Mouse (Mus musculus): ENCODE results near the gene Pigyl.

Pigyl gene

DNA sequence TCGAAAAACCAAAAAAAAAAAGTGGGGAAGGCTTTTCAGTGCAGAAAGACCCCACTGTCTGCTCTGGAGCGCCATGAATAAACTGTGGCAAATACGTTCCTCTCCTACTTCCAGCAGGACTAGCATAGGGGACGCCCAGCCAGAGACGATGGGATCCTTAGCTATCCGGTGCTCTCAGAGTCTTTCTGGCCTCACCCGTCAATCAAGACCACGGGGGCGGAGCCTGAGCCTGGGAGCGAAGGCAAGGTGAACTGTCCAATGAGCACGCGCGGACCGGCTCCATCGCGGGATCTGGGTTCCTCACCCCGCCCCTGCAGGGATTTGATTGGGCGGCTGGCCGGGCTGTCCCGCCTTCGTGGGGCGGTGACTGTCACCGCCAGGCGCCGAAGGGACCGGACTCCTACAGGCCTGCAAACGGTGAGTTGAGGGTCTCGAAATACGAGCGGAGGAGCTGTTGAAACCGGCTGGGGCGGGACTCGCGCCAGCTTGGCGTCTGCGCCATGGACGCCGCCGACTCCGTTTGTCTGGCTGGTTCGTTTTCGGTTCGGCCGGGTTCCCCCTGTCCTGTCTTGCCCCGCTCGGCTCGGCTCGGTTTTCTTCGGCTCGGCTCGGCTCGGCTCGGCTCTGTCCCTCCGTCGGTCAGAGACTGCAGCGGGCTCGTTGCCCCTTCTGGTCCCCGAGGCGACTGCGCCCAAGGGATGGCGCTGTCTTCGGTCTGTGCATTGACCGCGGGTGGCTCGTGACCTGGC, at the start of gene Pigyl:
Gene Pigyl (plus strand): TSS at position 350 of the 749 bp plus-strand sequence.
- DNase-seq (ENCODE audit: low read depth, low spot score), result peak; percentile 95

DNA sequence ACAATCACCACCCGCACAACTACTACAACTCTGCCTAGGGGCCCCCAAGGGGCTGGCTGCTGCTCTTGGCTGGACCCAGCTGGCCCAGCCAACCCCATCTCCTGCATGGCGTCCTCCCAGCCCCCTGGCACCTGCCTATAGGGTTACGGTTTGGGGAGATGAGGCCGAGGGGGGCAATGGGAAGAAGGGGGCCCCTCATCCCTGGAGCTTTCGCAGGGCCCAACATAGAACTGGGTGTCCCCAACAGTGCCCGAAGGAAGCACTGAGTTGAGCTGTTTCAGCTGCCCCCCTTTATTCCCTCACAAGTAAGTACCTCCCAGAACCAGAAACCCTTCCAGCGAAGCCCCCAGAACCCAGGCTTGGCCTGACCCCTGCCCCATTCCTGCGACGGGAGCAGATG, 48.5 kb upstream of the Pigyl start:
- DNase-seq (ENCODE audit: low read depth, low spot score), result no peak

DNA sequence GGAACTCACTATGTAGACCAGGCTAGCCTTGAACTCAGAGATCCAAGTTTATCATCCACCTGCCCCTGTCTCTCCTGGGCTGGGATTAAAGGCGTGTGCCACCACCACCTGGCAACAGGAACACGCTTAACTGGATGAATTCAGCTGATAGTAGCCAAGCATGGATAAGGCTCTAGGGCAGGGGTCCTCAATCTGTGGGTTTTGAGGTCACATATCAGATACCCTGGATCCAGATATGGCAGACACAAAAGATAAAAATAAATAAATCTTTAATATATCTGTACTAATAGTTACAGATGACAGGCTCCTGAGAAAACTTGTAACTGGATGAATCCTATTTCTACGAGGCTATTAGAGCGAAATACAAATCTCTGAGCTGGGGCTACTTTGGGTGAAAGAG, 41.0 kb upstream of the Pigyl start:
- no peak for DNase-seq (ENCODE audit: low read depth, low spot score)

DNA sequence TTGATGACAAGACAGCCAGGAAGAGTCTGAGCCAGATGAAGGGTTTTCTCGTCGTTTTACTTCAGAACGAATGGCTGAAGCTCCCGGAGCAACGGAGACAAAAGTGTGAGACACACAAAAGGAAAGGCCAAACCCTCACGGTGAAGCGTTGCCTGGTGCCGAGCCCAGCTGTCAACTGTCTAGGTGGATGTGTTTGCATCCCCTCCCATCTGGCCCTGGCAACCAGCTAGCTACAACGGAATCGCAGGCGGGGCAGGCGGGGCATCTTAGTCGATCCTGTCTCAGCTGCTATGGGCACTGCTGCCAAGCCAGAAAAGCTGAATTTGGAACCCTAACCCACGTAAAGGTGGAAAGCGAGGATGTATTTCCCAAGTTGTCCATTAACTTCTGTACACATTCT, 40.6 kb upstream of the Pigyl start:
- DNase-seq (ENCODE audit: low read depth, low spot score), result no peak

DNA sequence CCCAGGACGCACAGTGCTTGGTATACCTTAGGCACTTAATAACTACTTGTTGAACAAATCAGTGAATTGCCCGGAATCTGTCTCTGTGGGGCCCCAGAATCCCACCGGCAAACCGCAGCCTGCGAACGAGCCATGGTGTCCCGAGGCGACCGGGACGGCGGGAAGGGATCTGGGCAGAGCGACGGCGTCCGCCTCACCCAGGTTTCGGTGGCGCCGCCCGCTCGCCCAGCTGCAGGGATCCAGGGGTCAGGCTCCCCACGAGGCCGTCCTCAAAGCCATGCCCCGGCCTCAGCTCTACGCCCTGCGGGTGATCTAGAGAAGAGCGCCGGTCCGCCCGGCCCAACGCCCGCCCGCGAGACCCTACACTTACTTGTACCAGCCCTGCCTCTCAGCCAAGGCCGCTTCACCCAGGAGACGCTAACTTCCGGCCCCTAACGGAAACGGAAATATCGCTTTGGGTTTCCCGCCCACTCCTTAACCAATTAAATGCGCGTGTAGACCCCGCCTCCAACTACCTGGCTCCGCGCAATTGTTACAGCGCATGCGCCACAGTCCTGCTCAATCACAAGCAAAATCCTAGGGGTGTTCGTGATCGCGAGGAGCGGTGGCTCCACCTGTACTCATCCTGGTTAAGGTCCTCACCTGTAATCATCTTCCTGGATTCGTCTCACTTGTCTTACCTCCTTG, 39.8 kb upstream of the Pigyl start, which contains the start of gene Elof1:
Gene Elof1 (minus strand): TSS at position 433 of the 687 bp plus-strand sequence.
- peak; percentile 94 for DNase-seq (ENCODE audit: low read depth, low spot score)

DNA sequence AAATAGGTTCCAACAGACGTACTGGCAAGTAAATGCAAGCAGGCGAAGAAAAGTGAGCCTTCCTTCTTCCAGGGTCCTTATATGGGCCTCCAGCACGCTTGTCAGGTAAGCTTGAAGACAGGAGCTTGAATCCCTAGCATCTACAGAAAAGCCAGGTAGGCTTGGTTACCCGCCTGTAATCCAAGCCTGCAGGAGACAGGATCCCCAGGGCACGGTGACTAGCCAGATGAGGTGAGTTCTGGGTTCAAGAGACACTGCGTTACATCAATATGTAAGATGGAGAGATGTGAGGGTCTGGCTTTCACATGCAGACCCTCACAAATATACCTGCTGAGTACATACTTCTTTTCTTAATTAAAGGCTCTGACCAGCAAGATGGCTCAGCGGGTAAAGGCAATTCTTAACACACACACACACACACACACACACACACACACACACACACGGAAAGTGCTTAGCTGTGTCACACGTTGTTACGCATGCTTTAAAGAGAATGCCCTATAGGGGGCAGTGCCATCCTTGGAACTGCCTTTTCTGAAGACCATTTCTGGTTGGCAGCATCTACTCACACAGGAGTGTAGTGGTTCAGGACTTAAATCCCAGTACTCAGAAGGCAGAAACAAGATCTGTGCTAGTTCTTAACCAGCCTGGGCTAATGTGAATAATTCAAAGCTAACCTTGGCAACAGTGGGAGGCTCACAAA, 38.7 kb upstream of the Pigyl start:
- no peak for DNase-seq (ENCODE audit: low read depth, low spot score)

DNA sequence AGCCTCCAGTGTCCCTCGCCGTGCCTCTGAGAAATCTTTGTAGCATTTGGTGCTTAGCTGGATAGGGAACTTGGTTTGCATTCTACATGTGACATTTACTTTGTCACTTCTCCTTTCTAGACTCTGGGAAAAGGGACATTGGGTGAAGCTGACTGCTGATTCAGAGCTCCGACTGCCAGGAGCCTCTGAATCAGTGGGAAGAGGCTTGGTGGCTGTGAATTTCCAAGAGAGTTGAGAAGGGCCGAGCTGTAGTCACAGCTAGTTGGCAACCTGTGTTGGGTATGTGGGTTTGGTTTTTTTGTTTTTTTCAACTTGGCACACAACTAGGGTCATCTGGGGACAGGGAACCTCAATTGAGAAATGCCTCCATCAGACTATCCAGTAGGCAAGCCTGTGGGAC, 37.1 kb upstream of the Pigyl start:
- no peak for DNase-seq (ENCODE audit: low read depth, low spot score)

DNA sequence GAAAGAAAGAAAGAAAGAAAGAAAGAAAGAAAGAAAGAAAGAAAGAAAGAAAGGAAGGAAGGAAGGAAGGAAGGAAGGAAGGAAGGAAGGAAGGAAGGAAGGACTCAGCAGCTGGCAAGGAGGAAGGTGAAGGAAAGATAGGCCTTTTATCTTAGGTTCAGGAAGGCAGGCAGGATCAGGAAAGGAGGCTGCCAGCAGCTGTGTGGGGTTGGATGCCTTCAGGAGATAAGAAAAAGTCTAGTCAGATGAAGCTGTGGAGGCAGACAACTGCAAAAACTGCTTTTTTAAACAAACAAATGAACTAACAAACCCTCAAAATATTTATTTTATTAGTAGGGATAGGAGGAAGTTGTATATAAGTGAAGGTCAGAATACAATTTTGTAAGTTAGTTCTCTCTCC, 35.1 kb upstream of the Pigyl start:
- no peak for DNase-seq (ENCODE audit: low read depth, low spot score)

DNA sequence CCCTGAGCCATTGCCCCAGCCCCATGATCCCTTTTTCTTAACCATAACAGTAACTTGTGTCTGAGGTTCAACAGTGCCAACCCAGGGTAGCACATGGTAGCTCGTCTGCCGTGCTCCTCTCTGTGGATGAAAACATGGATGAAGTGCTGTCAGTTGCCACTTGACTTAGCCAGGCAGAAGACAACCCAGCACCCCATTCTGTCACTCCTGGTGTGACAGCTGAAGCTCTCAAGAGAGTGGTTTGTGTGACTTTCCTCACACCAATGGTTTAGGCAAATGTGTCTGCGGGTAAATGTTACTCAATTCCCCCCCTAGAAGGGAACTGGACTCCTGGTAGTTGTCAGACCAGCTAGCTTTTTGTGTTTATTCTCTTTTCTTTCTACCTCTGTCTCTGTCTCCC, 34.6 kb upstream of the Pigyl start:
- no peak for DNase-seq (ENCODE audit: low read depth, low spot score)

DNA sequence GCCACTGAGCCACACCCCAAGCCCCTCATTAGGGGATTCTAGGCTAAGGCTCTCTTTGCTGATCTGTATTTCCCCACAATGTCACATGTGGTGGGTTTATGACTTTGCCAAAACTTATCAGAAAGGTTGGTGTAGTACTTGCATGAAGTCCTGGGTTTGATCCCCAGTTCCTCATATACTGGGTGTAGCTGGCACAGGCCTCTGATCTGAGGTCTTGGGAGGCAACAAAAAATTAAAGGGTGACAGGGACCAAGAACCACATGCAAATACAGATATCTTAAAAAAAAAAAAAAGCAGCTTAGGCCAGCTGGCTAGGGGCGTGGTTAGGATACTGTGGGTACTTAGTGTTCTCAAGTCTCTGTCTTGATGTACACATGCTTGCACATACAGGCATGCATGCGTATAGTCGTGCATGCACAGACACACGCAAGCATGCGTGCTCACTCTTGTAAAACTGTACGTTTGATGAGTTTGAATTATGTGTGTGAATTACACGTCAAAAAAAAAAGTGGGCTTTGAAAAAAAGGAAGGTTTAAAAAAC, 33.5 kb upstream of the Pigyl start:
- no peak for DNase-seq (ENCODE audit: low read depth, low spot score)

DNA sequence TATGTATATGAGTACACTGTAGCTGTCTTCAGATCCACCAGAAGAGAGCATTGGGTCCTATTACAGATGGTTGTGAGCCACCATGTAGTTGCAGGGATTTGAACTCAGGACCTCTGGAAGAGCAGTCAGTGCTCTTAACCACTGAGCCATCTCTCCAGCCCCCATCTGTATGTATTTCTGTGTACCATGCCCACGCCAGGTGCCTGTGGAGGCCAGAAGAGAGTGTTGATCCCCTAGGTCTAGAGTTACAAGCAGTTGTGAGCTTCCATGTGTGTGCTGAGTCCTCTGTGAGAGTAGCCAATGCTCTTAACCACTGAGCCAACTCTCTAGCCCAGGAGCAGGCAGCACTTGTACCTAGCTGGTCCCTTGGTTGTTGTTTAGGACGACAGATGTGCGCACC, 32.5 kb upstream of the Pigyl start:
- DNase-seq (ENCODE audit: low read depth, low spot score), result no peak

DNA sequence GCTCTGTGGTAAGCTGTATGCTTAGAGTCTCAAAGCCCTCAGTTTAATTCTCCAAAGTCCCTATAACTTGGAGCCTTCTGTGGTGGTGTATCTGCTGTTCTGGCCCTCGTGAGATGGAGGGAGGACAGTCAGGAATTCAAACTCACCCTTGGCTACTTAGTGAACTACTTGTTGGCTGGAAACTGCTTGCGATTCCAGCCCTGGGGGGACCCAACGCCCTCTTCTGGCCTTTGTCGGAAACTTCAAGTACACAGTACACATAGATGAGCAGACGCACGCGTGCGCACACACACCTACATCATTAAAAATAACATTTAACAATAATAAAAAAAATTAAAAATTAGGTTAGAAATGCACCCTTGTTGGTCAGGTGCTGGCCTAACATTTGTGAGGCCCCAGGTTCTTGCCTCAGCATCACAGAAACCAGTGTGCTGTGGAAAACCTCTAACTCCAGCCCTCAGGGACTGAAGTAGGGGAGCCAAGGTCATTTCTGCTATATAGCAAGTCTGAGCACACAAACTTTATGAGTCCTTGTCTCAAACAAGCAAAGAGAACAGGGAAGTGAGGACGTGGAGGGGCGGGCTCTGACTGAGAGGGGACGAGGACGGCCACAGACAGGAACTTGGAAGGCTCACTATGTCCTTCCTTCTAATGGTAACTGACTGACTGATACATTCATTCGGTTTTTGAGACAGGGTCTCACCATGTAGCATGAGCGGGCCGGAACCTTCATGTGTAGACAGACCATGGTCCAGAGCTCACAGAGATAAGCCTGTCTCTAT, 31.2 kb upstream of the Pigyl start:
- DNase-seq (ENCODE audit: low read depth, low spot score), result no peak

DNA sequence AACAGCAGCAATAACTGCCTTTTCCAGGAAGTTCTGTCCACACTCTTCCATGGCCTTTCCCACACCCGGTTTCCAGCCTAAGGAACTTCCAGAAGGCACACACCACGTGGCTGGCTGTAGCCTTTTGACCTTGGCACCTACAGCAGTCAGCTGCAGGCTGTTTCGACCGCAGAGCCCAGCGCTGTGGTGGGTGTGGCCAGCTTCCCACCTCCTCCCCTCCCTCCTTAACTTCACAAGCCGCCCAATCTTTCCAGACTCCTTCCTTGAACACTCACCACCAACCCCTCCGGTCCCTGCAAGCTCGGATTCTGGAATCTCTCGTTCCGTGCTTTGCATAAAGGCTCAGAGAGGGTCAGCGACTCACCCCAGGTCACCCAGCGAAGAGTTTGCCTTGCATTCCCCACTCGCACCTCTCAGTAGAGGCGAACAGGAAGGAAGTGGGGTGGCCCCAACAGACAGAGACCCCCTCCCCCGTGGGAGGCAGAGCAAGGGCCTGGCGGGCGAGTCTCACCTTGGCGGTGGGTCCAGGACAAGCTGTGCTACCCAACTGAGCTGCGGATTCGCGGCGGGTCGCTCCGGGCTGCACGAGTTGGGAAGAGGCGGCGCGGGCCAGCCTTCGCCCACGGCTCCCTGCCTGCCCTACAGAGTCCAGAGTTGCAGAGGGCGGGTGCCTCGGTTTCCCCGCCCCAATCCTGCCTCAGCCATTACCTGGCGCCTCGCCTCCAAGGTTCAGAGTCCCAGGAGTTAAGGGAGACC, 25.2 kb upstream of the Pigyl start:
- no peak for DNase-seq (ENCODE audit: low read depth, low spot score)

DNA sequence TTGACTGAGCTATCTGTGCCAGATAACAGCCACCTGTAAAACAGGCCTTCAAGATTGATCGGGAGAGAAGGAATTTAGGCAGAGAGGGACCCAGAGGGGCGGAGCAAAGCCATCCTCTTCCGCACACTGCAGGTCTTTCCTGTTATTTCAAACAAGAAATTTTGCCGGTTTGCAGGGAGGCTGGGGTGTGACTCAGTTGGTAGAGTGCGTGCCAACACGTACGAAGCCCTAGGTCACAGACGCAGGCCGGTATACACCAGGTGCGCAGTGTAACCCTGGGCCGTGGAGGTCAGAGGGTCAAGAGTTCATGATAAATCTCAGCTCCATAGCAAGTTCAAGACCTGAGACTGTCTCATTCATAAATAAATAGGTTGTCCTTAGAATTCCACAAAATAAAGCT, 24.4 kb upstream of the Pigyl start:
- DNase-seq (ENCODE audit: low read depth, low spot score), result no peak

DNA sequence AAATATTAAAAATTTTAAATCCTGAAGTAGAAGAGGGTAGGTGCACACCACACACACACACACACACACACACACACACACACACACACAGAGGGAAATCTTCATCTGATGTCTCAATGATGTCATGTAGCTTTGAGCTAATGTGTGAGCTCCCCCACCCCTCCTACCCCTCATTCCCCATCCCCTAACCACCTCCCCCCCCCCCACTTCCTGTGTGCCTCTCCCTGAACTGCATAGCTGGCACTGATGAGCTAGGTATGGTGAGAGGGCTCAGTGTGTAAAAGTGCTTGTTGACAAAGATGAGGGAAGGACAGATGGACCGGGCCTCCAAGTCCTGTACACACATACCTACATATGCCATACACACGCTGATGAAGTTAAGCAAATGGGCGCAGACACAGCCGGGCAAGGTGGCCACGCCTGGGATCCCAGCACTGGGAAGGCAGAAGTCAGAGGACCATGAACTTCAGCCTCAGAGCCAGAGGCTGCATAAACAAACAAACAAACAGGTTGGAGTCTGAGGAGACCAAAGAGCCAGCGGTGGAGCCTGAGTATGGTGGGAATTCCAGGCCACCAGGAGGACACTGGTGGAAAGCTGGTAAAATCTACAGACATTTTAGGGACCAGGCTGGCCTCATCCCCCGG, 22.3 kb upstream of the Pigyl start:
- DNase-seq (ENCODE audit: low read depth, low spot score), result no peak

DNA sequence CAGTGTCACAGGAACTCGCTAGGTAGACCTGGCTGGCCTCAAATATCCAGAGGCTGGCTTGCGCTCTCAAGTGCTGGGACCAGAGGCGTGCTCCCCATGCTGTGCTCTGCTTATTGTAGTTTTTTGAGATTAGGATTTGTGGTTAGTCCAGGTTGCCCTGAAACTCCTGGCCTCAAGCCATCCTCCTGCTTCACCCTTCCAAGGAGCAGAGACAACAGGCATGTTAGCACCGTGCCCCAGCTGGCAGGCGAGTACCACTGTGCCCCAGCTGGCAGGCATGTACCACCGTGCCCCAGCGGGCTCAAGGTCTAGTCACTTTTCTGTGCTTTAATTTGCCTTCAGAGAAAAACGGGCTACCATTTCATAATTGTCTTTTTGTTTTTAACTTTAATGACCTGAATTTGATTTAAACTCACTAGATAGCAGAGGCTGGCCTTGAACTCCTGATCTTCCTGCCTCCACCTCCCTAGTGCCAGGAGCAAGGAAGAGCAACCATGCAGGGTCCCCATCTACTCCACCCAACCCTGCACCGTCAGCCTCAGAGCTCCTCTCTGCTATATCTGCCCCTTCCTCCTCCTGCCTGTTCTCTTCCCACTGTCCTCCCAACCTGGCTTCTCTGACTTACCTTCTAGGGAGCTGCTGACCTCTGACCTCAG, 21.5 kb upstream of the Pigyl start:
- DNase-seq (ENCODE audit: low read depth, low spot score), result no peak

DNA sequence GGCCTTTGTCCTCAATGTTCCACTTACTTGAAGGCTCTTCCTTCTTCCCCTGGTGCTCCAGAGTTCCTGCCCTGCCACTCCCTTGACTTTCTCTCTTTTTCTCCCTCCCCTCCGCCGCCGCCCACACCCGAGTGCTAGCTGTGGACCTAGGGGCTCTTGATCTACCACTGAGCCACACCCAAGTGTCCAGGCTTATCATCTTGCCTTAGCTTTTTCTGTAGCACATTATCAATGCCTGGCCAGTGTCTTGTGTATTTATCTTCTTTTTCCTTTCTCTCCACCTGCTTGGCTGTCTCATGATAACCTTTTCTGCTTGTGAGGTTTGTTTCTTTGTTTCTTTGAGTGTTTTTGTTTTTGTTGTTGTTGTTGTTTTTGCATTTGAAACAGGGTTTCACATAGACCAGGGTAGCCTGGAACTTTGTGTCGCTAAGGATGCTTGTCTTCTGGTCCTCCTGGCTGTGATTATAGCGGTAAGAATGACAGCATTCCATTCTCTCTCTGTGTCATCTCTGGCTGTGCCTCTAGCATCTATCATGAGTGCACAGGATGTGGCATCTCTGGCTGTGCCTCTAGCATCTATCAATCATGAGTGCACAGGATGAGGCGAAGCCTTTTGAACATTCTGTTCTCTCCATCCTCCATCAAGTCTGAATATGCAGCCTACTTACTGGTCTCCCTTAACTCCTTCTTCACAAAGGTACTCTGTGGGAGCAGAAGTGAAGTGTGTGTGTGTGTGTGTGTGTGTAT, 20.8 kb upstream of the Pigyl start, which contains the start of gene Acp5:
Gene Acp5 (minus strand): TSS at position 68 of the 747 bp plus-strand sequence.
- no peak for DNase-seq (ENCODE audit: low read depth, low spot score)

DNA sequence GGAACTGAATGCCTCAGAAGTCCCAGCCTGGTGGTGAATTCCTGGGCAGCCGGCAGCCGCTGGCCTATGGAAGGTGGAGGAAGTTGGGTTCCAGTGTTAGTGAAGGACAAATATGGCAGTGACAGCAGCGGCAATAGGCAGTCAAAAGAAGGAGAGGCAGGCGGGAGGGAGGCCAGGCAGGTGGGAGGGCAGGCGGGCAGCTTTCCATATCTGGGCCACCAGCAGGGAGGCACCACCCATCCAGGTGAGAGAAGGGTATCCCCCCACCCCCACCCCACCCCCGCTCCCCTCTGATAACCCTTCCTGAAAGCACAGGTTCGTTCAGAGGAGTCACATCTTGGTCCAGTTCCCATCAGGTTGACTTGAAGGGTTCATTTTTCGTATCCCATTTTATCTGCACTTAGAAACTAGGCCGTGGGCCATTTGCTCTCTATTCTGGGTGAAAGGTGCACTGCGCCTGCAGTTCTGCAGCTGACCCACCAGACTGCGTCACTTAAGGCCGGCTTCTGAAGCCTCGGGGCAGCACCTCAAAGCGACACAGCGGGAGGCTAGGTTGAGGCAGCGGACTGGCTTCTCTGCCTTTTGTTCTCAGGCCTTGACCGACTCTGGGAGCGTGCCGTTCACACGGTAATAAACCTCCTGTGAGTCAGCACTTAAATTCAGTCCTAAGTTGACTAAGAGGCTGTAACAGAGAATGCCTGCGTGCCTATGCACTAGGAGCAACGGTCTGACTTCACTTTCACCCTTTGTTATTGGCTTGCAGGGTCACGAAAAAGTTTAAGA, 19.7 kb upstream of the Pigyl start:
- peak; percentile 81 for DNase-seq (ENCODE audit: low read depth, low spot score)
